Mouse (Mus musculus) ES-Bruce4 (cell line): ENCODE measurements around the gene Glis1.

Source experiments
- CTCF ChIP-seq: IDR thresholded peaks from one replicate; pipeline ENCODE4 v1.8.1; 2011; ENCODE audit warnings: low read depth, low read length
- EP300 ChIP-seq: IDR thresholded peaks from 2 replicates; pipeline ENCODE4 v1.6.1; 2011; ENCODE audit warnings: low read depth, low read length; ENCODE audit not compliant: insufficient read depth
- POLR2A ChIP-seq: IDR thresholded peaks from one replicate; pipeline ENCODE4 v1.8.1; 2011; ENCODE audit warnings: low read length; ENCODE audit not compliant: insufficient read depth

DNA sequence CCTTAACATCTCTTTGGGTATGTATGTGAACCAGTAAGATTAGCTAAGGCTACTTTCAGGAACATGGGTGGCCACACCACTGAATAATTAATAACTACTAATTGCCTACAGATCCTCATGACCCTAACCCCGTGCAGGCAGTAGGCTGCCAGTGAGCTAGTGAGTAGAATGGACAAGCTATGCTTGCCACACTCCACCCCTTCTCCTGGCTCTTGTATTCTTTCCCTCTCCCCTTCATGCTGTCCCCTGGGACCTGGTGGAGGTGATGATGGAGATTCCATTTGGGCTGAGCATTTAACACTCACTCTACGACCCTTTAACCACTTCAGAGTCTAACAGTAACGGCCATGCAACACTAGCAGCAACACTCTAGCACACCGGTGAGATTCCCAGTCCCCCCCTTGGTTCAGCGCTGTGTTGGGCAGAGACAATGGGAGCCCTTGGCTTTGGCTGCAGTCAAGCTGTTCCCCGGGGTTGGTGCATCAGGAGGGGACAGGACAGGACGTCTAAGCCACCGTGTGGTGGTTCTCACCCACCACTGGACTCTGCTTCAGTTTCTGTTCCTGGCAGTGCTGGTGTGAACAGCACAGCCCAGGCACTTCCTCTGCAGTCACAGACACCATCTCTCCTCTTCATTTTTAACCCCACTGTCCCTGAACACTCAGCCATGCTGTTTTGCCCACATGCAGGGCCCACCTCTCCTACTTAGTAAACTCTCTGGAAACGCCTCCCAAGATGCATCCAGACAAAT, 246.9 kb downstream of the Glis1 start:
- TF ChIP-seq CTCF (no peak), POLR2A (no peak), EP300 (no peak)
